Mouse (Mus musculus) forebrain, embryonic 10.5 days (tissue): ENCODE data around the gene Zfp219. TPM values are rescaled to one million over a fixed set of nuclear protein-coding genes. Genes with fewer than 3 reads are reported as not detected.

Source experiments
- DNase-seq: peaks from one replicate; pipeline ENCODE4 v3.0.0-alpha.2; 2017; ENCODE audit warnings: low spot score; ENCODE audit errors: extremely low spot score
- H3K27ac ChIP-seq: fragments of 300-500 bp; sonication (generic); 2 replicates; pipeline ENCODE4 v1.5.1; 2016; ENCODE audit warnings: mild to moderate bottlenecking
- H3K27me3 ChIP-seq: fragments of 300-500 bp; sonication (generic); 2 replicates; pipeline ENCODE4 v1.6.1; 2016; ENCODE audit warnings: mild to moderate bottlenecking; ENCODE audit not compliant: poor library complexity, severe bottlenecking
- H3K36me3 ChIP-seq: fragments of 300-500 bp; sonication (generic); replicated peaks from 2 replicates; pipeline ENCODE4 v1.6.1; 2016; ENCODE audit warnings: mild to moderate bottlenecking, moderate library complexity
- H3K4me1 ChIP-seq: fragments of 300-500 bp; sonication (generic); 2 replicates; pipeline ENCODE4 v1.6.1; 2016
- H3K4me3 ChIP-seq: fragments of 300-500 bp; sonication (generic); 2 replicates; pipeline ENCODE4 v1.5.1; 2016; ENCODE audit warnings: mild to moderate bottlenecking, moderate library complexity
- H3K9me3 ChIP-seq: fragments of 300-500 bp; sonication (generic); 2 replicates; pipeline ENCODE4 v1.6.1; 2016; ENCODE audit warnings: mild to moderate bottlenecking, moderate library complexity
- WGBS: fragments of 180-500 bp; shearing (Covaris S2); methylation state at CpG from one replicate; pipeline ENCODE4 v1.1.7; 2016; 5-methylcytosine and 5-hydroxymethylcytosine counted together
- polyA plus RNA-seq: library from polyadenylated mRNA; unstranded; fragments of >200 nt; fragmentation: Nextera tagmentation; extraction: Ambion mirVana; gene quantifications from 2 replicates; pipeline ENCODE4 v1.2.1, GENCODE M21; 2016

Gene Zfp219
- polyA plus RNA-seq, 1 experiment from 2014 or later, result 87.6 TPM

DNA sequence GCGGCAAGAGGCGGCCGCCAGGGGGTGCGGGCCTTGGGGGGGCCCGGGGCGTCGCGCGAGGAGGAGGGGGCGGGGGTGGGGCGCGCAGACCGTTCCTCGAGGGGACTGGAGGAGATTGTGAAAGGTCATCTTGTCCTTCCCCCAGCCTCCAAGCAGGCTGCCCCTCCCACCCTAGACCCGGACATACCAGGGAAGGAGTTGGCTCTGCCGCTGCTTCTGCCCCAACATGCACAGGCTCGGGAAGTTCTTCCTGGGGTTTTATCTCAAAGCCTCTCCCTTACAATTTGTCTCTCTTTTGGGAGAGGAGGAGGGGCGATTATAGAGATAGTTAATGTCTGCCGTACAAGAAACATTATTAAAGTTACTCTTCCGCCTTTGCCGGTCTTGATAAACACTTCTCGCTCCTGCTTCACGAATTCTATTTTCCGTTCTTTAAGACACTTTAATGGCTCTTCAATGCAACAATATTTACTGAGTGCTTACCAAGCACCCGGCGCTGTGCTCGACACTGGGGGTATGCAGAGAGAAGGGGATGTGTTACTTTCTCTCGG lies 5.7 kb downstream of the Zfp219 start:
- Histone ChIP-seq H3K4me3 (peak overlapping the region; percentile 80), H3K4me1 (peaks cover 90% of the 10 kb centered on the region), H3K27ac (peak overlapping the region; percentile 100), H3K27me3 (no peaks in the 10 kb centered on the region), H3K9me3 (no peaks in the 10 kb centered on the region), H3K36me3 (peaks cover 13% of the 10 kb centered on the region)
- peak; percentile 84 for DNase-seq
- 1% methylated on average over 19 of the region's 28 CpGs for WGBS

DNA sequence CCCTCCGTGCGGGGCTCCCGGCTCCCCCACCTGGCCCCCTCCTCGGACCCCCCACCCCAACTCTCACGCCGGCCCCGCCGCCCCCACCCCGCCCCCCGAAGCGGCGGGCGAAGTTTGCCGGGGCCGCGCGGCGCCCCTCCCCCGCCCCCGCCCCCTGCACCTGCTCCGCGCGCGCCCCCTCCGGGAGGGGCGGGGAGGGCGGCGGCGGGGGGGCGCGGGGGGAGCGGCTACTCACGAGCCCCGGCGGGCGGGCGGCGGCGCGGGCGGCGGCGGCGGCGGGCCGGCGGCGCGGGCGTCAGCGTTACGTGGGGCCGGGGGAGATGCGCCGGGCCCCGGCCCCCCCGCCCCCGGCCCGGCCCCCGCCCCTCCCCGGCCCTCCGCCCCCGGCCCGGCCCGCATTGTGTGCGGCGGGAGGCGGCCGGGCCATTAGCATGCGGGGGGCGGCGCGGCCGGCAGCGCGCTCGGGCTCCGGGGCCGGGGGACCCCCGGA lies 6.2 kb downstream of the Zfp219 start:
- Histone ChIP-seq H3K27ac (peak overlapping the region; percentile 100), H3K27me3 (no peaks in the 10 kb centered on the region), H3K9me3 (no peaks in the 10 kb centered on the region), H3K4me1 (peaks cover 90% of the 10 kb centered on the region), H3K4me3 (peak overlapping the region; percentile 80), H3K36me3 (peaks cover 18% of the 10 kb centered on the region)
- no peak for DNase-seq
- 0% methylated on average over 14 of the region's 80 CpGs for WGBS

DNA sequence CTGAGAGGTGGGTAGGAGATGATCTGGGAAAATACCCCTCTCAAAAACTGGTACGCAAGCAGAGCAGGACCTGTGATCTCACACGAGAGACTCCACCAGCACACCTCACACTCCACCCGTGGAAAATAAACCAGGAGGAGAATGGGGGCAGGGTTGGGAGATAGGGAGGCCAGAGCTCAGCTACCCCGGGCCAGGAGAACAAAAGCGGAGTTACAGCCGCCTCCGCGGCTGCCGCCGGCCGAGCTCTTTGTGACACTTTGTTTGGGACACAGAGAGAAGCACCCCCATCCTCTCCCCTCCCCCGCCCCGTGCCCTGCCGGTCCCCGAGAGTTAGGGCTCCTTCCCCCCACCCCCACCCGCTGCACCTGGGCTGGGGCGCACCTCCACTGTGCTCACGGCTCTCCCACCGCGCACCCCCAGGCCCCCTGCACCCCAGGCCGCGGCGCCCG lies 6.7 kb downstream of the Zfp219 start:
- DNase-seq, result peak; percentile 73
- H3K27ac ChIP-seq, result peak overlapping the region; percentile 100
- H3K27me3 ChIP-seq, result no peaks in the 10 kb centered on the region
- peak overlapping the region; percentile 80 for H3K4me3 ChIP-seq
- peaks cover 23% of the 10 kb centered on the region for H3K36me3 ChIP-seq
- no peaks in the 10 kb centered on the region for H3K9me3 ChIP-seq
- H3K4me1 ChIP-seq, result peaks cover 90% of the 10 kb centered on the region
- 0% methylated on average over 24 of the region's 24 CpGs for WGBS

DNA sequence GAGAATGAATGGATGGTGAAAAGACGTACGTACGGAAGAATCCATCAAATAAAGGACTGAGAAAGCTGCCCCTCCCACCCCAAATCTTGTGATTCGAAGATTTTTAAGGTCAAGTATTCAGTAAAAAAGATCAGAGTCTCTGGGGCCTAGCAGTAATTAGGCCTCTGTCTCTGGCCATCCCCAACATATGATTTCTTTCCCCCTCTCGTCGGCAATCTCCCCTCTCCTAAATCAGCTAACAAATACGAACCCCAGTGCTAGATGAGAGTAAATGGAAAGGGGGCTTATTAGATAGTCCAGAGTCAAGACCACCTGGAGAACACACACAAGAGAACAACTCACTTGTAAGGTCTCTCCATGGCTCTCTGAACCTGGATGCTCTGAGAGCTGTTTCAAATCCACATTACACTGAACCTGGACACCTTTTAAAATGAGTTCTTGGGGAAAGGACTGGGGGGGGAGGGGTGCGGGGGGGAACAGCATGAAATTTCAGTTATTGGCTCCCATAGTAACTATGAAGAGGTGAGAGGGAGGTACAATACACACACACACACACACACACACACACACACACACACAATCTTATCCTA lies 7.4 kb downstream of the Zfp219 start:
- peaks cover 90% of the 10 kb centered on the region for H3K4me1 ChIP-seq
- peak overlapping the region; percentile 100 for H3K27ac ChIP-seq
- no peaks in the 10 kb centered on the region for H3K9me3 ChIP-seq
- H3K36me3 ChIP-seq, result peaks cover 25% of the 10 kb centered on the region
- peak overlapping the region; percentile 80 for H3K4me3 ChIP-seq
- no peaks in the 10 kb centered on the region for H3K27me3 ChIP-seq
- no peak for DNase-seq
- 22% methylated on average over 8 of the region's 8 CpGs for WGBS

DNA sequence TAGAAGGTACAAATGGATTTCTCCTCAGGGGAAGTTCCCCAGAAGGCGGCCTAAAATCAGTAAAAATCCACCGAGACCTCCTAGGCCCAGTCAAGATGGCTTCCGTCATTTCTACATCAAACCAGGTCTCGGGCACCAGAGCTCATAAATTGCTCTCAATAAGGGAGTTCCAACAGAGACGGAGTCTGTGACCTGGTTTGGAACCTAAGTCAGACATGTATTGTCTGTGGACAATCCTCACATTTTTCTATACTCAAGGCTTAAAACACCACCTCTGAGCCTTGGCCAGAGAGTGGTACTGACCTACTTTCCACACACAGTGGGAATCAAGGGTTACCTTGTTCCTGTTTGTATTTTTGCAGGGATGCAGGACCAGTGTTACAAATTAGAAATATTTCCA lies 8.0 kb downstream of the Zfp219 start:
- Histone ChIP-seq H3K4me1 (peaks cover 87% of the 10 kb centered on the region), H3K27ac (peak overlapping the region; percentile 100), H3K9me3 (no peaks in the 10 kb centered on the region), H3K4me3 (peak overlapping the region; percentile 80), H3K36me3 (peaks cover 25% of the 10 kb centered on the region), H3K27me3 (no peaks in the 10 kb centered on the region)
- 59% methylated on average over 5 of the region's 5 CpGs for WGBS
- DNase-seq, result no peak

DNA sequence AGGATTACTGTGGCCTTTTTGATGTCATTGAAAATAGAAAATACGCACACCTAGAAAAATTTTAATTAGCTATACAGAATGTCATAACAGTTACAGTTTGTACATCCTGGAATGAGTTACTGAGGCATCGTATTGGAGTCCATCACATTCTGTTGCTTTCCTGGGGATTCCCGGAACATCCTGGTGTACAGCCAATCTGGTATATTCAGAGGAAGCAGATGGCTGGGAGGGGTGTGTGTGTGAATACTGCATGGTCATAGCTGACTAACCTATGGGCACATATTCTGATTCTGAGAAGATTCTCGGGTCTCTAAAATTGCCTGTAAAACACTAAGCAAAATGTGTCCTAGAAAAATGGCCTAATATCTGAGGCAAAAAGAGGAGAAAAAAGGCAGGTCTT lies 8.4 kb downstream of the Zfp219 start:
- H3K36me3 ChIP-seq, result peaks cover 29% of the 10 kb centered on the region
- H3K4me3 ChIP-seq, result peak overlapping the region; percentile 80
- H3K4me1 ChIP-seq, result peaks cover 86% of the 10 kb centered on the region
- peak overlapping the region; percentile 100 for H3K27ac ChIP-seq
- no peaks in the 10 kb centered on the region for H3K27me3 ChIP-seq
- no peak for DNase-seq
- 83% methylated on average over 4 of the region's 4 CpGs for WGBS
- no peaks in the 10 kb centered on the region for H3K9me3 ChIP-seq

DNA sequence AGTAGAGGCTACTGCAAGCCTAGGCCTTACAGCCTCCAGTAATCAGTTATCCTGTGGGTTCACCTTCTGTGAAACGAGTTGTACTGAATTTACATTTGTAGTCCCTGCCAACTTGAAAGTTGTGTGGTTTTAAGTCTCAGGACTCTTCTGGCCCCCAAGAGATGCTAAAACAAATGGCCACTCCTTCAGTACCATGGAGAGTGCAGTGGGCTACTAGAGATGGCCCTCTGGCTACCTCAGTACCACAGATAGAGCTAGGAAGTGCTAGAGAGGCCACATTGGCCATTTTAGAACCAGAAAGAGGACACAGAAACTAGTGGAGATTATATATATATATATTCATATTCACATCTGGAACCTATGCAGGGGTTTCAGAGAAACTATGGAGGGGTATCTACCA lies 8.8 kb downstream of the Zfp219 start:
- 41% methylated on average over 1 of the region's 1 CpGs for WGBS
- Histone ChIP-seq H3K9me3 (no peaks in the 10 kb centered on the region), H3K4me1 (peaks cover 86% of the 10 kb centered on the region), H3K4me3 (peak overlapping the region; percentile 80), H3K27me3 (no peaks in the 10 kb centered on the region), H3K36me3 (peaks cover 33% of the 10 kb centered on the region), H3K27ac (peak overlapping the region; percentile 100)
- no peak for DNase-seq

DNA sequence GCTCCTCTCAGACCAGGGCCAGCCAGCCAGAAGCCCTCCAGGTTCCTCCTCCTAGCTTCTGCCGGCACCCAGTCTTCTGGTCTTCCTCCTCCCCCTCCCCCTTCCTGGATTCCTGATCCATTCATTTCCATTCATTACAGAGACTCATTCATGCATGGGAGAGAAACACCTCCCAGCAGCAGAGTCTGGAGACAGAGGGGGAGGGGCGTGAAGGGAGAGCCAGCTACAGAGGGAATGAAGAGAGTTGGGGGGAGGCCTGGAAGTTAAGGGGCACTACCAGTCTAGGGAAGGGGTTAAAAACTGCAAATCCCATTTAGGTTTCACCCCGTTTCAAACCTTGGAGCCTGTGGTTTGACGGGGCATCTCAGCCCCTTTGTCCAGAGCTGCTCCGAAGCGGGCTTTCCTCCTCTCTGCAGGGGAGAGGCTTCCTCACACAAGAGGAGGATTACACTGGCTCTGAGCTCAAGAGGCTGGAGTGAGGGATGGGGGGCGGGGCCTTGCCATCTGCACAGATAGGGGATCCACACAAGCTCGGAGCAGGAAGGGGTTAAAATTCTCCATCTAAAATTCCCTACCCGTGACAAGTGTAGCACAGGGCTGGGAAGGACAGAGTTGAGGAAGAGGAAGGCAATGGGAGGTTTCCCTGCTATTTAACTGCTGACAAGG lies 10.0 kb downstream of the Zfp219 start:
- Histone ChIP-seq H3K27ac (peak overlapping the region; percentile 100), H3K4me3 (peak overlapping the region; percentile 80), H3K9me3 (no peaks in the 10 kb centered on the region), H3K36me3 (peaks cover 44% of the 10 kb centered on the region), H3K27me3 (no peaks in the 10 kb centered on the region), H3K4me1 (peaks cover 86% of the 10 kb centered on the region)
- WGBS, result 0% methylated on average over 9 of the region's 9 CpGs
- peak; percentile 85 for DNase-seq

DNA sequence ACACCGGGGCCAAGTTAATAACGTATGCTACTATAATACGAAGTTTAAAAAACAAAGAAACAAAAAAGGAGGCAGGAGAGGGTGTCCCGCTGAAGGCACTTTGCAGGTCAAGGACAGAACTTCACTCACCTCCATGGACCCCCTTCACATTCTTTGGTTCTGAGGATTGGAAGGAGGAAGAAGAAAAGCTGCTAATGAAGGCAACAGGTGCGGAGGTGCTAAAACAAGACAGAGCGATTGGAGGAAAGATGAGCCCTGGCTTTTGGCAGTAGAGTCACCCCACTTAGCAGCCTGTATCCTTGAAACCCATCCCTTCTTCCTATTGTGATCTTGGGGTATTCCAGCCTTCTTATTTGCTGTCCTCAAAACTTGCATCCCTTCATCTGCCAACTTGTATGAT lies 10.7 kb downstream of the Zfp219 start:
- DNase-seq, result no peak
- 30% methylated on average over 6 of the region's 6 CpGs for WGBS
- Histone ChIP-seq H3K27ac (peak overlapping the region; percentile 100), H3K36me3 (peaks cover 51% of the 10 kb centered on the region), H3K4me3 (peak overlapping the region; percentile 80), H3K4me1 (peaks cover 86% of the 10 kb centered on the region), H3K27me3 (no peaks in the 10 kb centered on the region), H3K9me3 (no peaks in the 10 kb centered on the region)

DNA sequence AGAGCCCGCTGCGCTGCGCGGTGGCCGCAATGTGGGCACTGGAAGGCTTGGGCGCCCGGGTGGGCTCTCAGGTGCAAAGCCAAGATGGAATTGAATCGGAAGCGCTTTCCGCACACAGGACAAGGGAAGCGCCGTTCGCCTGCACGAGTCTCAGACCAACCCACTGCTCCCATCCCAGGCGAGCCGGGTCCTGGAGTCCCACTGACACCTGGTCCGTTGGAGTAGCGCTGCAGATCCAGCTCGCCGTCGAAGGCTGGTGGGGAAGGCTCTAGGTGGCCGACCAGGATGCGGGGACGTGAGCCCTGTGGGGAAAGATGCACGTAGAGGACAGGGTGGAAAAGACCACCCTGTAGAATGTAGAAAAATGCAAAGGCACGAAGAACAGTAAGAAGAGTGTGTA lies 11.2 kb downstream of the Zfp219 start:
- Histone ChIP-seq H3K4me1 (peaks cover 88% of the 10 kb centered on the region), H3K9me3 (no peaks in the 10 kb centered on the region), H3K36me3 (peaks cover 56% of the 10 kb centered on the region), H3K4me3 (peak overlapping the region; percentile 80), H3K27ac (peak overlapping the region; percentile 100), H3K27me3 (no peaks in the 10 kb centered on the region)
- no peak for DNase-seq
- WGBS, result 28% methylated on average over 26 of the region's 26 CpGs

DNA sequence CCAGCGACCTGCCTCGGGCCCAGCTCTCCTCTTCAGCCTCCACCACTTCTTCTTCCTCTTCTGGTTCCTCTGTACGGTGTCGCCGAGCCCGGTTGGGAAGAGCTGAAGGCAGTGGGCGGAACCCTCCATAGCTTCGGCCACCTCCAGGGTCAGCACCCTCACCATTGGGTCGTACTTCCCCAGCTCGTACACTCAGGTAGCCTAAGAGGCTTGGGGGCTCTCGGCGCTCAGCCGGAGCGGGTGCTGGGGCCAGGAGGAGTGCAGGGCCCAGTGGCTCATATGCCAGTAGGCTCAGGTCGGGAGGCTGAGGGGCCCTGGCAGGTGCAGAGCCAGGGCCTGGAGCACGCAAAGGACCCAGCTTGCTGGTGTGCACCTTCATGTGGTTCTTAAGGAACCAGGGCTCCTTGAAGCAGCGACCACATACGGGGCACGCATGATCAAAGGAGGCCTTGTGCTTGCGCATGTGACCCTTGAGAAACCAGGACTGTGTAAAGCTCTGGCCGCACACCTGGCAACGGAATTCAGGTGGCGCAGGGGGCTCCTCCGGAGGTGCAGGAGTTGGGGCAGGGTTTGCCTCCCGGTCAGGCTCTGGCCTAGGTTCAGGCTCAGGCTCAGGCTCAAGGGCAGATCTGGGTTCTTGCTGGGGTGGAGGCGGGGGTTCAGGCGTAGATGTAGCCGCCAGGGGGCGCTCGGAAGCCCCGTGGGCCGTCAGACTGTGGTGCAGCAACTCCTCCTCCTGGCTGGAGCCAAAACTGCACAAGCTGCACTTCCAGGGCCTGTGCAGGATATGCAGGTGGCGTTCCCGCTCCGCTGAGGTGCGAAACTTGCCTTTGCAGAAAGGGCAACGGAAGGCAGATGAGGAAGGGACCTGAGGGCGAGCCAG lies 12.0 kb downstream of the Zfp219 start:
- Histone ChIP-seq H3K27ac (peak overlapping the region; percentile 100), H3K9me3 (no peaks in the 10 kb centered on the region), H3K36me3 (peaks cover 64% of the 10 kb centered on the region), H3K27me3 (no peaks in the 10 kb centered on the region), H3K4me1 (peaks cover 95% of the 10 kb centered on the region), H3K4me3 (peak overlapping the region; percentile 80)
- peak; percentile 90 for DNase-seq
- WGBS, result 54% methylated on average over 38 of the region's 38 CpGs

DNA sequence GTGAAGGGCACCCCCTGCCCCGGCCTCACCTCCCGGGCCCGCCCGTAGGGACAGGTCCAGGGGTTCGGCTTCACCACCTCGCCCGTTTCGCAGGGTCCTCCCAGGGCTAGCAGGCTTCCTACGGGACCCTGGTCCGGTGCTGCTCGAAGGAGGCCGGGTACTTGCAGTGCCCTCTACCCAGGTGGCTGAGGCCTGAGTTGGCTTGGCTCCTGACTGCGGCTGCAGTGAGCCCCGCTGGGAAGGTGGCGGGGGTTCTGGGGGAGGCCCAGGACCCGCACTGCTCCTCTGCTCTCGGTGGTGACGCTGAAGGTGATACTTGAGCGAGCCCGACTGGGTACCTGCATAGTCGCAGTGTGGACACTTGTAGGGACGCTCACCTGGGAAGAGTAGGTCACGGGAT lies 13.8 kb downstream of the Zfp219 start:
- H3K27me3 ChIP-seq, result no peaks in the 10 kb centered on the region
- DNase-seq, result no peak
- H3K4me1 ChIP-seq, result peaks cover 83% of the 10 kb centered on the region
- peak overlapping the region; percentile 53; the same call in 1 of the 2 replicates for H3K27ac ChIP-seq
- WGBS, result 91% methylated on average over 23 of the region's 23 CpGs
- no peak overlapping the region; the same call in 1 of the 2 replicates for H3K4me3 ChIP-seq
- peaks cover 77% of the 10 kb centered on the region for H3K36me3 ChIP-seq
- no peaks in the 10 kb centered on the region for H3K9me3 ChIP-seq
